Mouse (Mus musculus): ENCODE measurements around the gene Efcab9. TPM values are rescaled to one million over a fixed set of nuclear protein-coding genes. Genes with fewer than 3 reads are reported as not detected.

The Efcab9 gene
- total and polyA plus RNA-seq, 3 experiments = 0.77 to 1.3 TPM; not detected in 1

DNA sequence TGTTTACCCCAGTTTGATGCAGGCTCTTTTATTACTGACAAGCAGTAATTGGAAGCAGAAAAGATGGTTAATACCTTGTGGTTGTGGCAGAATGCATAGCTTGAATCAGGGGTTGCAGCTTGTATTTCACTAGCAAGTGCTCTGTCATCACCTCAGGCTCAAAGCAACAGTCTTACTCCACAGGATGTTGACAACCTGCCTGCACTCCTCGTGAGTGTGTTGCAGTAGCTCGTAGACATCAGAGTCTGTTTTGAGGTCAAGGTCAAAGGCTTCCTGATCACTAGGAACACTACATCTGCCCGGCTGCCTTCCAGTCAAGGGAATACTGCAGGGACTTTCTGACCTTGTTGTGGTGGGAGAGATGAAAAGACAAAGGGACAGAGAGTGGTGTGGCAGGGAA is 45.3 kb downstream of the Efcab9 start:
- Histone ChIP-seq H3K27ac (ENCODE audit: control insufficient read depth, low read depth, low read length) (no peak overlapping the region), H3K9me3 (replicated peaks; ENCODE audit: insufficient read depth, low read length) (no peaks in the 10 kb centered on the region)

GRCm38 (mm10) chr11:32485290-32485689 is 46.6 kb downstream of the Efcab9 start:
- Histone ChIP-seq H3K36me3 (ENCODE audit: control insufficient read depth in 1 of 2, insufficient read depth in 2 of 2, low read length in 2 of 2) (peaks cover 0 to 30% of the 10 kb centered on the region in 2 experiments; a peak in 2 of 4 replicates), H3K27ac (ENCODE audit: control insufficient read depth, low read depth, low read length) (no peak overlapping the region), H3K9me3 (replicated peaks; ENCODE audit: insufficient read depth, low read length) (no peaks in the 10 kb centered on the region), H3K9ac (ENCODE audit: control insufficient read depth, low read depth, low read length, poor library complexity, severe bottlenecking) (no peak overlapping the region), H3K79me2 (ENCODE audit: control insufficient read depth, insufficient read depth, low read length, poor library complexity) (peaks cover 2% of the 10 kb centered on the region; the same call in 1 of the 2 replicates), H3K27me3 (ENCODE audit: control insufficient read depth in 1 of 2, insufficient read depth in 2 of 2, low read length in 2 of 2) (no peaks in the 10 kb centered on the region), H3K4me1 (ENCODE audit: control insufficient read depth in 1 of 2, insufficient read depth in 2 of 2, low read length in 2 of 2) (peaks cover 14 to 28% of the 10 kb centered on the region in 2 experiments), H3K4me3 (ENCODE audit: control insufficient read depth in 1 of 2, insufficient read depth in 1 of 2, low read depth in 2 of 2, low read length in 2 of 2) (no peak overlapping the region)
- DNase-seq (ENCODE audit: low read depth, low spot score) = no peak
- TF ChIP-seq MAZ (IDR thresholded peaks at IDR 0.05; ENCODE audit: low read depth, low read length) (no peak), RAD21 (IDR thresholded peaks at IDR 0.05; ENCODE audit: low read depth, low read length) (peak; percentile 26), USF1 (IDR thresholded peaks at IDR 0.05; ENCODE audit: low read depth, low read length) (no peak), CTCF (IDR thresholded peaks at IDR 0.05 in 2 of 3, conservative IDR thresholded peaks at IDR 0.05 in 1 of 3; ENCODE audit: control insufficient read depth in 1 of 3, insufficient read depth in 1 of 3, low read depth in 2 of 3, low read length in 3 of 3, poor library complexity in 1 of 3, severe bottlenecking in 1 of 3) (peak in 1 of 3 experiments; percentile 40; a peak in 2 of 6 replicates), BHLHE40 (IDR thresholded peaks at IDR 0.05; ENCODE audit: borderline replicate concordance, low read depth, low read length) (no peak)

More for the DNA sequence above, 45.3 kb downstream of the Efcab9 start:
- Histone ChIP-seq H3K27me3 (ENCODE audit: control insufficient read depth in 1 of 2, insufficient read depth in 2 of 2, low read length in 2 of 2) (no peaks in the 10 kb centered on the region), H3K4me3 (ENCODE audit: control insufficient read depth in 1 of 2, insufficient read depth in 1 of 2, low read depth in 2 of 2, low read length in 2 of 2) (no peak overlapping the region), H3K79me2 (ENCODE audit: control insufficient read depth, insufficient read depth, low read length, poor library complexity) (peaks cover 2% of the 10 kb centered on the region; the same call in 1 of the 2 replicates), H3K9ac (ENCODE audit: control insufficient read depth, low read depth, low read length, poor library complexity, severe bottlenecking) (no peak overlapping the region), H3K36me3 (ENCODE audit: control insufficient read depth in 1 of 2, insufficient read depth in 2 of 2, low read length in 2 of 2) (peaks cover 0 to 40% of the 10 kb centered on the region in 2 experiments; a peak in 2 of 4 replicates), H3K4me1 (ENCODE audit: control insufficient read depth in 1 of 2, insufficient read depth in 2 of 2, low read length in 2 of 2) (peaks cover 14 to 29% of the 10 kb centered on the region in 2 experiments)
- no peak for TF ChIP-seq MAZ (IDR thresholded peaks at IDR 0.05; ENCODE audit: low read depth, low read length)
- TF ChIP-seq NELFE (IDR thresholded peaks at IDR 0.05; ENCODE audit: low read depth, low read length) = no peak
- no peak for TF ChIP-seq ZNF384 (IDR thresholded peaks at IDR 0.05; ENCODE audit: low read depth, low read length)
- no peak for TF ChIP-seq MXI1 (IDR thresholded peaks at IDR 0.05; ENCODE audit: low read depth, low read length)
- TF ChIP-seq RCOR1 (IDR thresholded peaks at IDR 0.05; ENCODE audit: low read depth, low read length) = no peak
- no peak for DNase-seq (ENCODE audit: low read depth, low spot score)

DNA sequence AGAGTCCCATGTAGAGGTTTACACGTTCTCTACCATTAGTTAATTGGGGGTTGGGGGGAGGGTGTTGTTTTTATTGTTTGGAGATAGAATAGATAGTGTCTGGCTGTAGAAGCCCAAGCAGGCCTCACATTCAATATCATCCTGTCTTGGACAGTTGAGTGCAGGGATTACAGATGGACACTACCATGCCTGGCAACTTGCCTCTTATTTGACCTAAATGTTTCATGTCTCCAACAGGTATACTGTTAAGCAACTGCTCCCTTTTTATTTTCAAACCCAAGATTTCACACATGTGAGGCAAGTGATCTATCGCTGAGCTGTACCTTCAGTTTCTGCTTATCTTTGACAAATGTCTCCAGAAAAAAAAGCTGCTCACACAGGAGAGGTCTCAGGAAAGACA is 50.4 kb downstream of the Efcab9 start:
- no peak for DNase-seq (ENCODE audit: low read depth, low spot score)
- TF ChIP-seq EP300 (IDR thresholded peaks at IDR 0.05; ENCODE audit: low read depth in 1 of 2, low read length in 2 of 2) (no peak), ZNF384 (IDR thresholded peaks at IDR 0.05; ENCODE audit: low read depth, low read length) (peak; percentile 27; the same call in 1 of the 2 replicates)
- H3K9me3 ChIP-seq (replicated peaks; ENCODE audit: insufficient read depth, low read length) = no peaks in the 10 kb centered on the region
- H3K79me2 ChIP-seq (ENCODE audit: control insufficient read depth, insufficient read depth, low read length, poor library complexity) = peaks cover 7% of the 10 kb centered on the region
- H3K27ac ChIP-seq (ENCODE audit: control insufficient read depth, low read depth, low read length) = no peak overlapping the region
- H3K36me3 ChIP-seq (ENCODE audit: control insufficient read depth in 1 of 2, insufficient read depth in 2 of 2, low read length in 2 of 2) = peaks cover 0 to 6% of the 10 kb centered on the region in 2 experiments; a peak in 2 of 4 replicates
- peaks cover 2 to 9% of the 10 kb centered on the region in 2 experiments; a peak in 3 of 4 replicates for H3K4me1 ChIP-seq (ENCODE audit: control insufficient read depth in 1 of 2, insufficient read depth in 2 of 2, low read length in 2 of 2)
- H3K4me3 ChIP-seq (ENCODE audit: control insufficient read depth in 1 of 2, insufficient read depth in 1 of 2, low read depth in 2 of 2, low read length in 2 of 2) = no peak overlapping the region
- no peak overlapping the region for H3K9ac ChIP-seq (ENCODE audit: control insufficient read depth, low read depth, low read length, poor library complexity, severe bottlenecking)
- no peaks in the 10 kb centered on the region for H3K27me3 ChIP-seq (ENCODE audit: control insufficient read depth in 1 of 2, insufficient read depth in 2 of 2, low read length in 2 of 2)

All from MEL (cell line).